Mouse (Mus musculus) gonadal fat pad, adult 2 months (tissue): Measurements from ENCODE around the gene Tfec. TPM values are rescaled to one million over a fixed set of nuclear protein-coding genes. Genes with fewer than 3 reads are reported as not detected.

Experiments
- DNase-seq: peaks from one replicate; pipeline ENCODE4 v3.0.0-alpha.2; 2012; ENCODE audit warnings: low read depth
- polyA plus RNA-seq: library from polyadenylated mRNA; depleted of rRNA; stranded (reverse); fragments of >200 nt; gene quantifications from 2 replicates; pipeline ENCODE4 v1.2.3, GENCODE M21; 2012; rRNA removed

The Tfec gene
- polyA plus RNA-seq, result 0.45 and 0.51 TPM in 2 replicates

DNA sequence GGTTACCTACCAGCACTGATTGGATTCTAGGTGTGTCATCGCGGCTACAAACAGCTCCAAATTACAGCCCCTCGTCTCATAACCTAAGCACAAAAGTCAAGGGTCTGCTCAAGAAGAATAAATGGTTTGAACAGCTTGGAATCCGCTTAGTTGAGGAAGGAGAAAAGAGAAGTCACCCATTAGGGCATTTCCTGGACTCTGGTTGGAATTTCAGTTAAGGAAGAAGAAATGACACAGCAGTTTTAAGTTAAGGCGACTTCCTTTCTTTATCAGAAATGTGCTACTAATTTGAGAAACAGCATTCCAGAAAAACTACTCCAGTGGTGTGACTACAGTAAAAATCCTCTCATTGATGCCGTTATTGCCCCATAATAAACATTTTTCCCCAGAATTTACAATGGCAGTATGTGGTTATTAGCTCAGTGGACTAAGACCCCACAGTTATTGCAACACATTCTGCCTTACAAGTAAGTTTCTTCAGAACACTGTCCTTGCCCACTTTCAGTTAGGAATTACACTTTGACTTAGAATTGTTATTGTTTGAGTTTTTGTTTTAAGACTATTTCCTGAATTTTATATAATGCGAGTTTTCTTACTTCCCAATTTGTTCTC is at the start of gene Tfec:
TSS of gene Tfec (minus strand) at position 191 of the 612 bp plus-strand sequence.
- no peak for DNase-seq

- no peak for DNase-seq
These were observed 49.6 kb upstream of the Tfec start for GRCm38 (mm10) chr6:16947837-16948236.

- DNase-seq, result no peak
These were observed 45.3 kb upstream of the Tfec start for GRCm38 (mm10) chr6:16943513-16943912.

GRCm38 (mm10) chr6:16942433-16942832 is 44.2 kb upstream of the Tfec start:
- no peak for DNase-seq

DNA sequence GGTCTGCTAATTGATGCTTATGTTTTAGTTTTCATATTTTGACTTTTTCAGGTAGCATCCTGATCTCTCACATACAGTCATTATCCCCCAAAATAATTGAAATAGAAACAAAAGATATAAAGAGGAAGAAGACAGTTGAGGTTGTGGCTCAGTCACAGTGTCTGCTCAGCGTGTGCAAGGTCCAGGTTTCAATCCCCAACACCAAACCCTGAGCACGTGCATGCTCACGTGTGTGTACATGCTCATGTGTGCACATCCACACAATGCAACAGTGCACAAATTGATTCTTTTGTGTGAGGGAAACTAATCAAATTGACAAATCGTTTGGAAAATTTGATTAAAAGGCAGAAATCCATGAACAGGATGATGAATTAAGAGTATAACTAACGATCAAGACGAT is 32.8 kb upstream of the Tfec start:
- no peak for DNase-seq

GRCm38 (mm10) chr6:16920111-16920656 is 21.9 kb upstream of the Tfec start:
- DNase-seq, result no peak

- no peak for DNase-seq
These were observed 6.4 kb downstream of the Tfec start for GRCm38 (mm10) chr6:16891819-16892218.

GRCm38 (mm10) chr6:16883537-16884307 is 14.5 kb downstream of the Tfec start:
- DNase-seq, result no peak

GRCm38 (mm10) chr6:16874021-16874542 is 24.2 kb downstream of the Tfec start:
- no peak for DNase-seq

GRCm38 (mm10) chr6:16870067-16870466 is 28.2 kb downstream of the Tfec start:
- DNase-seq, result no peak

DNA sequence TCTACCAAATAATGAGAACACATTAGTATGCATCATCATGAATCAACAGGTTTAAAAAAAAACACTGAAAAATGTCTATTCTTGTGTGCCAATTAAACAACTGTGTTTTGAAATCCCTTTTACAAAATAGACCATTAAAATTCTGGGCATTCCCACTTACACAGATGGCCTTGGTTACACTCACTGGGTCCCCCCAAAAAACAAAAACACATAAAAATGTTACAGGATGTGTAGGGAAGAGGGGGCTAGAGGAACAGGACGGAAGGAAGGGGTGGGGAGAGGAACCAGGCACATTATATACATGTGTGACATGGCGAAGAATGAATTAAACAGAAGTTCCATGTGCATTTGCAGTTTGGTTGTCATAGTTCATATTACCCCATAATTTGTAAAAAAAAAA is 29.9 kb downstream of the Tfec start:
- no peak for DNase-seq

DNA sequence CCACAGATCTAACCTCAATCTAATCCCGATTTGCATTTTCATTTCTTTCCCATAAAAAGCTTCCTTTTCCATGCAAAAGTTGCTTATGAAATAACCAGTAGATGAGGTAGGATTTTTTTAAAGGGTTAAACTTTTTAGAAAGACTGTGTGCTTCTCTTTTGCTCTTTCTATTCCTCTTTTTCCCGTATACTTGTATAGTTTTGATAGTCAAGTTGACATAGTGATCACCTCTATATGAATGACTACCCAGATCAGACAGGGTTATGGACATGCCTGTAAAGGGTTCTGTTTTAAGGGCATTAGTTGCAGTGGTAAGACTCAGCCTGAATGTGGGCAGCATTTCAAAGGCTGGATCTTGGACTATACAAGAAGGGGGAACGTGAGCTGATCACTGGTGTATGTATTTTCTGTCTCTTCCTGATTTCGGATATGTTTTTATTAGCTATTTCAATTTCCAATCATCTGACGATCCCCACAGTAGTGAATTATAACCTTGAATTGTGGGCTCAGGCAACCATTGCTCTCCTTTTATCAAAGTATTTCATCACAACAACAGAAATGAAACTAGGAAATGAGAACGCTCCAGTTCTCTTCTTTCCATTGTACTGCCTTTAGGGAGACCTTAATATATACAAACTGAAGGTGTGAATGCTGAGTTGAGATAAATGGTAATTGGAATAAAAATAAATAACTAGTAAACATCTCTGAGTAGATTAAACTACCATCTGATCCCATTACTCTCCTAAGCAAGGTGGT is 35.3 kb downstream of the Tfec start:
- DNase-seq, result no peak

GRCm38 (mm10) chr6:16862050-16862449 is 36.2 kb downstream of the Tfec start:
- DNase-seq, result no peak

- DNase-seq, result no peak
These were observed 42.2 kb downstream of the Tfec start for GRCm38 (mm10) chr6:16855879-16856545.

DNA sequence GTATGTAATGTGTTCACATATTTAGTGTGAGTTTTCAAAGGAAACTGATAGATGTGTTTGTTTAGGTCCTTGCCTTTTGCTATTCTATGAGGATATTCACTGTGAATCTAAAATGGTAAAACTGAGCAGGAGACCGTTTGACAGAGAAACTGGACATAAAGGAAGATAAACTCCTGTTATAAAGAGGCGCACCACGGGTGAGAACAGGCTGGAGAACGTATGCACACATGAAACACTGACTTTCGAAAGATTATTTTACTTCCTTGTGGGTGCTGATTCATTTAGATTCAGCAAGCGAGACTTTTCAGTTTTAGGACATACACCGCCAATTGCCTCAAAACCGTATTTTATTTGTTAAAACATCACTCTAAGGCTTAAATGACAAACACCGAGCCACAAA is 43.3 kb downstream of the Tfec start:
- no peak for DNase-seq

GRCm38 (mm10) chr6:16846521-16846920 is 51.7 kb downstream of the Tfec start:
- no peak for DNase-seq

DNA sequence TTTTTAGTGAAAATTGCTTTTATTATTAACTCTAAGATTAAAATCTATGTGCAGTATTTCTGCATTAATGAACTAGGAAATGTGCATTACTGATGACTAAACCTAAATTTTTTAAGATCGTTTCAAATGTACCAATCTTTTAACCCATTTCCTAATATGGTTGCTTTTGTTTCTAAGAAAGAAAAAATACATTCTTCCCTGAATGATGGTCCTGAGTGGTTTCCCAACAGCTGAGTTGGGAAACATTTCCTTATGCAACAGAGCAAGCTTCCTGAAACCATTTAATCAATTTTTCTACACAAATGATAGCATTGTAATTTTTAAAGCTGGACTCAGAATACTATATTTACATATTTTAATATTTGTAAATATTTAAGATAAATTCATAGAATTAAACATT is 62.6 kb downstream of the Tfec start:
- no peak for DNase-seq

DNA sequence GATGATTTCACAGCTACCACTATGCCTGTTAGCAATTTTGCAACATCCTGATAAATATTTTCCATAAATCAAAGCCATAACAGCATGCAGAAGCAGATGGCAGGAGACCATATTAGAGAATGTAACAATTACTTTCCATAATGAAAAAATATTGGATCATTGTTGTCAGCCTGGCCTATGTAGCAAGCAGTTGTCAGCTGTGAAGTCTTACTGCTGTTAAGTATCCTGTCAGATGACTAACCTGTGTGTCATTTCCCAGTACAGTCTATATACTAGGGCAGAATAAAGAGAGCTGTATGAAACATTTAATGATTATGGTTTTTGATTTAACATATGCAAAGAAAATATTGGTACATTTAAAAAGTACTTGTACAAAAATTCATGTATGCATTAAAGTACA is 69.9 kb downstream of the Tfec start:
- no peak for DNase-seq

- no peak for DNase-seq
These were observed 76.3 kb downstream of the Tfec start for GRCm38 (mm10) chr6:16821985-16822384.

DNA sequence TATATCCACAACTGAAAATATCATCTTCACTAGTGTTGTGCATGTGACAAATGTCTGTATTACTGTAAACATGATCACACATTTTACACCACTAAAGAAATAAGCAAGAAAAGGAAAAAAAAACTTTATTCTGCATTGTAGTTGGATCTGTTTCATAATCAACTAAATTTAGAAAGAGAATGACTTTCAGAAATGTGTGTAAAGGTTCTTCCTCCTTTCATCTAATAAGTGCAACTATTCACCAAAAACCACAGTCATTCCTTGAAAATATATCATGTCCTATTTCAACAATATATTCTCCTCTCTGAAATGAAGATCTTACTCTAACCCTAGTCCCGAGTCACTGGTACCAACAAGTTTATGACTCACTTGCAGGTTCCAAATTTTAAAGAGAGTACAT is 91.9 kb downstream of the Tfec start:
- no peak for DNase-seq

DNA sequence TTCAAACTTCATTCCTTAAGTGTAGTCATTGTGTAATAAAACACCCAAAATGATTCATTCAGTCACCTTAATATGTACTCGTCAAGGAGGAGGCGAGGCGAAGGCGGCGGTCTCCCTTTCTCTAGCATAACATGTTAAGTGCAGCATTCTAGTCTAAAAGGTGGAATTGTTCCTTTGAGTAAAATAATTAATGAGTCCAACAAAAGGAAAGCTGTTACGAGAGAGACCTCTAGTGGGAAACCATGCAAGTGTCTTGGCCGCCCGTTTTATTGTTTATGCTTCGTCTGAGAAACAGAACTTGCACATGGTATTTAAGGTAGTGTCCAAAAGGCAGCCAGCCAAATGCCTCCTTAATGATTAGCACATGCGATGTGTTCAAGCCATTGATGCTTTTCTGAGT is 100.6 kb downstream of the Tfec start:
- DNase-seq, result no peak

DNA sequence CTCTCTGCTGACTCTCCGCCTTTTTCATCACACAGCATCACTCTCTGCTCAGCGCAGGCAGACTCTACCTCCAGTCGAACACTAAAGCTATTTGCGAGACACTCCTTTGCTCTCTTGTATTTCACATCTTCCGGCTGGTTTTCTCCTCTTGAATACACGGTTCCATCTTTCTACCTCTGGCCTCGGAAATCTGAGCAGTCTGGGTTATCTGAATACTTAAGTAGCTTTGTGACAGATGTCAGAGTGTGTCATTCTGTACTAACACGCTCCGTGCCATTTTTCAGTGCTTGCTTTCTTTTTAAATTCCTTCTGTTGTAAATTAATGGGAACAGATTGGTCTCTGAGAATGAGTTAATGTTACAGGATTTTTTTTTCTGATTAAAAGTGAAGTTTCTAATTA is 101.3 kb downstream of the Tfec start:
- DNase-seq, result no peak
